8 mouse cellular contexts compared by ENCODE assay signal in the genomic region with DNA sequence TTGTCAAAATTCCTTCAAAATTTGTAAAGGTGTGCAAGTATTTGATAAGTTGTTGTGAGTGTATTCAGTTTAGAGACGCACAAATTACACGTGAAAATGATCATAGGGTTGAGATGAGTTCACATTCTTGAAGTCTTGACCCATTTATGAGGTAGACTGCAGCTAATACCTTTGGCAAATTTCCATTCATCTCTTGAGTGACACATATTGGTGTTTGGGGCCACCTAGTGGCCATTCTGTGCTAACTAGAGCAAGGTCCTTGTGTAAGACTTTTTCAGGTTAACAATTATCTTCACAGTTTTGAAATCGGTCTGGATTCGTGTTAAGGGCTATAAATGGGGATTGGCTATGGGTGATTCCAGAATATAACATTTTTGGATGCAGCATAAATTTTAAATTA. TPM values are rescaled to one million over a fixed set of nuclear protein-coding genes. Genes with fewer than 3 reads are reported as not detected.
A peak's percentile ranks its signal among the peaks of the same experiment; 100 is the strongest.
DNase-seq lines count a peak whose midpoint lies in the region; ATAC-seq and TF ChIP-seq lines count a peak whose summit lies in the region.

No protein-coding gene starts in this region.

- peak; percentile 68 for TF ChIP-seq CTCF in gastrocnemius, adult 2 months (IDR thresholded peaks at IDR 0.05)

- H3K9ac ChIP-seq in liver, embryonic 11.5 days (ENCODE audit: low read depth, low read length), result no peak overlapping the region

- ATAC-seq in liver, embryonic 11.5 days (replicated peaks; ENCODE audit: low FRiP score), result no peak

- no peaks in the 10 kb centered on the region for H3K27me3 ChIP-seq in liver, embryonic 11.5 days (replicated peaks; ENCODE audit: control insufficient read depth, insufficient read depth, low read length)

- H3K9me3 ChIP-seq in liver, embryonic 11.5 days (ENCODE audit: control insufficient read depth, low read length), result no peaks in the 10 kb centered on the region

- no peak overlapping the region for H3K4me2 ChIP-seq in liver, embryonic 11.5 days

- H3K27ac ChIP-seq in gastrocnemius, adult 2 months, result no peak overlapping the region
- no peak overlapping the region for H3K27ac ChIP-seq in liver, embryonic 11.5 days (ENCODE audit: low read depth, low read length)

- 11% methylated on average over 4 of the region's 4 CpGs for WGBS in liver, embryonic 11.5 days

- no peak overlapping the region for H3K4me3 ChIP-seq in gastrocnemius, adult 2 months
- no peak overlapping the region for H3K4me3 ChIP-seq in liver, embryonic 11.5 days (ENCODE audit: low read depth, low read length)

- no peaks in the 10 kb centered on the region for H3K36me3 ChIP-seq in liver, embryonic 11.5 days (ENCODE audit: control insufficient read depth, insufficient read depth, low read length)

- peak; percentile 22 for DNase-seq in gastrocnemius, adult 2 months
- DNase-seq in gastrocnemius, adult 18-20 months (ENCODE audit: low spot score), result no peak
- peak; percentile 12 for DNase-seq in urinary bladder, postnatal 14 days (ENCODE audit: low spot score)
- no peak for DNase-seq in urinary bladder, postnatal 10 days (ENCODE audit: low spot score)
- DNase-seq in embryo, embryonic 10 days (ENCODE audit: low spot score), result peak; percentile 76
- peak; percentile 11 for DNase-seq in kidney, adult 11 months
- DNase-seq in liver, embryonic 11.5 days (ENCODE audit: low spot score), result peak; percentile 31
- peak; percentile 39 for DNase-seq in right cerebral cortex, postnatal 14 days

- H3K4me1 ChIP-seq in liver, embryonic 11.5 days (replicated peaks; ENCODE audit: control insufficient read depth, insufficient read depth, low read length), result no peaks in the 10 kb centered on the region

- intact Hi-C loops in gastrocnemius, adult 2 months (cut with DNase I), result no loop called here

RNA-seq across cellular contexts. Expression of a gene that starts 13.5 kb away (rescaled TPM):
- not detected for total RNA-seq in gastrocnemius, adult 2 months (2021)
- total RNA-seq in gastrocnemius, adult 18-20 months (2021), result not detected
- polyA plus RNA-seq in liver, embryonic 11.5 days (2014; fragmentation: Nextera tagmentation; extraction: Ambion mirVana), result 1.4 TPM in 2 replicates

Comparison
In these comparisons a context has a peak if more than half of its experiments do, and no peak if none do; other contexts are left out.
1. DNase-seq: peak in gastrocnemius, adult 2 months (single experiment), urinary bladder, postnatal 14 days (single experiment), embryo, embryonic 10 days (single experiment), kidney, adult 11 months (single experiment), liver, embryonic 11.5 days (single experiment) and right cerebral cortex, postnatal 14 days (single experiment); none in gastrocnemius, adult 18-20 months (single experiment) and urinary bladder, postnatal 10 days (single experiment).